Mouse (Mus musculus) CH12.LX (cell line): Measurements from ENCODE around the gene Nhsl2. TPM values are rescaled to one million over a fixed set of nuclear protein-coding genes. Genes with fewer than 3 reads are reported as not detected.

Experiments used
- DNase-seq: peaks from one replicate; pipeline ENCODE4 v3.0.0-alpha.2; 2013; ENCODE audit errors: extremely low read depth
- H3K27ac ChIP-seq: 2 replicates; pipeline ENCODE4 v1.5.1; 2012; ENCODE audit warnings: low read depth, mild to moderate bottlenecking, control low read depth, moderate library complexity; ENCODE audit not compliant: insufficient read depth
- H3K27me3 ChIP-seq: replicated peaks from 2 replicates; pipeline ENCODE3; 2012; ENCODE audit warnings: inconsistent platforms
- H3K36me3 ChIP-seq, 2 experiments: replicated peaks in 1 of 2; 2 replicates each; pipeline versions ENCODE3 to v1.6.1; 2012; ENCODE audit warnings: inconsistent platforms in 1 of 2, low read length in 1 of 2, mild to moderate bottlenecking in 1 of 2, mixed read lengths in 1 of 2, moderate library complexity in 1 of 2; ENCODE audit not compliant: control insufficient read depth in 1 of 2, insufficient read depth in 1 of 2
- H3K4me1 ChIP-seq, 2 experiments: 2 replicates each; pipeline ENCODE4 v1.6.1; 2012; ENCODE audit warnings: inconsistent platforms in 1 of 2, moderate library complexity in 1 of 2; ENCODE audit not compliant: insufficient read depth in 2 of 2, control insufficient read depth in 1 of 2
- H3K4me2 ChIP-seq: 2 replicates; pipeline ENCODE4 v1.6.1; 2012; ENCODE audit warnings: low read depth, mild to moderate bottlenecking, control low read depth; ENCODE audit not compliant: poor library complexity, insufficient read depth, severe bottlenecking
- H3K4me3 ChIP-seq, 3 experiments: fragments of 150-350 bp in 1 of 3; sonication (generic) in 1 of 3; replicated peaks in 1 of 3; 2 replicates each; pipeline versions ENCODE3 to v1.5.1; 2011 to 2012; ENCODE audit warnings: low read depth in 2 of 3, low read length in 2 of 3, mild to moderate bottlenecking in 2 of 3, moderate library complexity in 2 of 3, control low read depth in 1 of 3, improper control_type of control experiment in 1 of 3, inconsistent platforms in 1 of 3, mixed read lengths in 1 of 3; ENCODE audit not compliant: poor library complexity in 1 of 3
- H3K79me2 ChIP-seq: replicated peaks from 2 replicates; pipeline ENCODE4 v1.6.1; 2012; ENCODE audit warnings: mild to moderate bottlenecking, moderate library complexity; ENCODE audit not compliant: control insufficient read depth, poor library complexity, insufficient read depth, severe bottlenecking; ENCODE audit errors: extremely low read depth
- H3K9ac ChIP-seq: 2 replicates; pipeline ENCODE4 v1.6.1; 2012; ENCODE audit warnings: low read depth, mild to moderate bottlenecking, control low read depth, moderate library complexity; ENCODE audit not compliant: insufficient read depth
- H3K9me3 ChIP-seq: replicated peaks from 2 replicates; pipeline ENCODE3; 2012; ENCODE audit warnings: low read length, inconsistent platforms, mixed read lengths
- BHLHE40 ChIP-seq: IDR thresholded peaks from 2 replicates; pipeline ENCODE4 v1.6.1; 2011; ENCODE audit warnings: mild to moderate bottlenecking, low read depth, low read length, improper control_type of control experiment
- CHD1 ChIP-seq: IDR thresholded peaks from 2 replicates; pipeline ENCODE4 v1.6.1; 2012; ENCODE audit warnings: low read depth, low read length, improper control_type of control experiment, inconsistent platforms
- CHD2 ChIP-seq: IDR thresholded peaks from 2 replicates; pipeline ENCODE4 v1.6.1; 2011; ENCODE audit warnings: low read length, improper control_type of control experiment
- E2F4 ChIP-seq: IDR thresholded peaks from 2 replicates; pipeline ENCODE4 v1.6.1; 2011; ENCODE audit warnings: low read depth, low read length, improper control_type of control experiment; ENCODE audit not compliant: insufficient replicate concordance
- ELF1 ChIP-seq: IDR thresholded peaks from 2 replicates; pipeline ENCODE4 v1.6.1; 2014; ENCODE audit warnings: low read depth, mild to moderate bottlenecking, inconsistent platforms, low read length, improper control_type of control experiment
- GABPA ChIP-seq: IDR thresholded peaks from 2 replicates; pipeline ENCODE4 v1.6.1; 2012; ENCODE audit warnings: low read depth, low read length, improper control_type of control experiment, inconsistent platforms; ENCODE audit not compliant: insufficient replicate concordance
- HCFC1 ChIP-seq: IDR thresholded peaks from 2 replicates; pipeline ENCODE4 v1.6.1; 2012; ENCODE audit warnings: low read depth, mild to moderate bottlenecking, inconsistent platforms, low read length, improper control_type of control experiment
- IRF4 ChIP-seq: IDR thresholded peaks from 2 replicates; pipeline ENCODE4 v1.6.1; 2014; ENCODE audit warnings: low read depth, mild to moderate bottlenecking, inconsistent platforms, low read length, improper control_type of control experiment
- JUND ChIP-seq: conservative IDR thresholded peaks from 2 replicates; pipeline ENCODE4 v1.6.1; 2011; ENCODE audit warnings: low read depth, low read length, improper control_type of control experiment
- MAZ ChIP-seq: IDR thresholded peaks from 2 replicates; pipeline ENCODE4 v1.6.1; 2012; ENCODE audit warnings: low read depth, mild to moderate bottlenecking, inconsistent platforms, low read length, improper control_type of control experiment, moderate library complexity
- MEF2A ChIP-seq: IDR thresholded peaks from 2 replicates; pipeline ENCODE4 v1.6.1; 2014; ENCODE audit warnings: low read depth, mild to moderate bottlenecking, inconsistent platforms, low read length, improper control_type of control experiment, borderline replicate concordance
- MYC ChIP-seq: IDR thresholded peaks from 2 replicates; pipeline ENCODE4 v1.6.1; 2011; ENCODE audit warnings: low read depth, mild to moderate bottlenecking, improper control_type of control experiment, low read length
- NELFE ChIP-seq: IDR thresholded peaks from 2 replicates; pipeline ENCODE4 v1.6.1; 2011; ENCODE audit warnings: low read depth, low read length, improper control_type of control experiment
- NRF1 ChIP-seq: IDR thresholded peaks from 2 replicates; pipeline ENCODE4 v1.6.1; 2014; ENCODE audit warnings: low read depth, mild to moderate bottlenecking, inconsistent platforms, low read length, improper control_type of control experiment, moderate library complexity
- PAX5 ChIP-seq: IDR thresholded peaks from 2 replicates; pipeline ENCODE4 v1.6.1; 2012; ENCODE audit warnings: low read length, inconsistent platforms, mixed read lengths
- POLR2A ChIP-seq: IDR thresholded peaks from 2 replicates; pipeline ENCODE4 v1.6.1; 2011; ENCODE audit warnings: low read depth, mild to moderate bottlenecking, improper control_type of control experiment, low read length
- RAD21 ChIP-seq: IDR thresholded peaks from 2 replicates; pipeline ENCODE4 v1.6.1; 2011; ENCODE audit warnings: low read depth, mild to moderate bottlenecking, low read length, improper control_type of control experiment, moderate library complexity
- SMC3 ChIP-seq: IDR thresholded peaks from 2 replicates; pipeline ENCODE4 v1.6.1; 2011; ENCODE audit warnings: low read depth, low read length, improper control_type of control experiment
- TBP ChIP-seq: conservative IDR thresholded peaks from 2 replicates; pipeline ENCODE4 v1.6.1; 2011; ENCODE audit warnings: low read depth, low read length, improper control_type of control experiment
- TCF12 ChIP-seq: IDR thresholded peaks from 2 replicates; pipeline ENCODE4 v1.6.1; 2014; ENCODE audit warnings: low read depth, mild to moderate bottlenecking, inconsistent platforms, low read length, improper control_type of control experiment
- ZC3H11A ChIP-seq: IDR thresholded peaks from 2 replicates; pipeline ENCODE4 v1.6.1; 2012; ENCODE audit warnings: low read depth, mild to moderate bottlenecking, inconsistent platforms, low read length, improper control_type of control experiment
- ZMIZ1 ChIP-seq: IDR thresholded peaks from 2 replicates; pipeline ENCODE4 v1.6.1; 2012; ENCODE audit warnings: low read depth, mild to moderate bottlenecking, inconsistent platforms, low read length, improper control_type of control experiment
- ZNF384 ChIP-seq: IDR thresholded peaks from 2 replicates; pipeline ENCODE4 v1.6.1; 2012; ENCODE audit warnings: low read depth, low read length, improper control_type of control experiment, inconsistent platforms
- dilution Hi-C: fragments of 300-500 bp; cut with MboI; formaldehyde crosslinking; loops from 2 replicates; pipeline ENCODE4 v1.14.3; 2020; ENCODE audit warnings: low sequenced_read_pairs; ENCODE audit not compliant: extremely low pct_unique_long_range_greater_than_20kb, extremely low pct_ligation_motif_present
- in situ Hi-C: fragments of 300-500 bp; cut with MboI; formaldehyde crosslinking; loops from 3 replicates; pipeline ENCODE4 v1.14.3; 2019; ENCODE audit warnings: low sequenced_read_pairs, low pct_ligation_motif_present, low pct_unique_long_range_greater_than_20kb, mixed read lengths
- polyA plus RNA-seq: library from polyadenylated mRNA; unstranded; fragments of >175 nt; gene quantifications from 2 replicates; pipeline ENCODE4 v1.2.1, GENCODE M21; 2012; ENCODE audit warnings: low read depth; ENCODE audit not compliant: insufficient read length
- total RNA-seq, 2 experiments: library from RNA; depleted of rRNA; stranded (reverse); fragments of 300-350 nt in 1 of 2; fragments of >200 nt in 1 of 2; gene quantifications; 2 replicates each; pipeline ENCODE4 v1.2.3; 2012 to 2014

The Nhsl2 gene
- total and polyA plus RNA-seq, 3 experiments: 0.10 to 0.17 TPM; not detected in 1

DNA sequence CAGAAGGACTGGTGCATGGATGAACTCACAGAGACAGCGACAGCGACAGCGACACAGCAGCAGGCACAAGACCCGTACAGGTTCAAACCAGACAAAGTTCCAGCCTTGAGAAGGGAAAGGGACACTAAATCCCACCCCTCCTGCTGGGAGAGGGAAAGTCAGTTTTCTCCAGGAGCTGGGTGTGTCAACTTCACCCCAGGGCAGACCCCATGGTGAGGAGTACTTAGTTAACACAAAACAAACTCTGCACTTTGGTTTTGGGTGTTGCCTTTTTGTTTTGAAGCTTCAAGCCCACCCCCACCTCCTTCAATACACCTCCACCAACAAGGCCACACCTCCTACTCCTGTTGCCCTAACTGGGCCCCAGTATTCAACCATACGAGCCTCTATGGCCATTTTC is 15.6 kb downstream of the Nhsl2 start:
- no peak for DNase-seq
- Histone ChIP-seq H3K9ac (no peak overlapping the region), H3K4me1 (no peaks in the 10 kb centered on the region), H3K27me3 (no peaks in the 10 kb centered on the region), H3K27ac (no peak overlapping the region), H3K9me3 (no peaks in the 10 kb centered on the region), H3K36me3 (no peaks in the 10 kb centered on the region), H3K4me3 (no peak overlapping the region), H3K4me2 (no peak overlapping the region), H3K79me2 (no peaks in the 10 kb centered on the region)
- in situ Hi-C loops: no loop called here
- dilution Hi-C loops: no loop called here
- TF ChIP-seq CHD2 (no peak), NELFE (no peak), ELF1 (no peak), E2F4 (no peak), MAZ (no peak), ZMIZ1 (no peak), BHLHE40 (no peak), TCF12 (no peak), POLR2A (no peak), MEF2A (no peak), HCFC1 (no peak), JUND (no peak), IRF4 (no peak), MYC (no peak), ZNF384 (no peak), GABPA (no peak), PAX5 (no peak), NRF1 (no peak), CHD1 (no peak), RAD21 (no peak)

DNA sequence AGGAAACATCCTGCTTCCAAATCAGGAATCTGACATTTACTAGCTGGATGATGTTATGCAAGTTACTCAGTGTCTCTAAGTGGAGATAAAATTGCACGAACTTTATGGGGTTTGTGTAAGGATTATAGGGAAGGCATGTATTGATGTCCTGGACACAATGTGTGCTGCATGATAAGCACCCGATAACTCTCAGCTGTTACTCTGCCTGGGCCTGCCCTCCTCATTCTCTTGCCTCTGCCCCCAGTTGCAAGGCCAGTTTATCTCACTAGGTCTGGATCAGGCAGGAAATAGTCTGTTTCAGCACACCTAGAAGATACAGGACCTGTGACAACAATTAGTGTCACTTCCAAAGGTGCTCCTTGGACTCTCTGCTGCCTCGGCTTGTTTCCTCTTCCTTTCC is 25.0 kb downstream of the Nhsl2 start:
- no peak for DNase-seq
- dilution Hi-C loops: no loop called here

More for the DNA sequence above, 25.0 kb downstream of the Nhsl2 start:
- H3K36me3 ChIP-seq: no peaks in the 10 kb centered on the region
- in situ Hi-C loops: no loop called here
- TF ChIP-seq ELF1 (no peak), ZC3H11A (no peak), ZMIZ1 (no peak), MYC (no peak), MAZ (no peak), SMC3 (no peak), TBP (no peak)
- TF ChIP-seq, all 38 proteins: peak for 0
- Histone ChIP-seq H3K4me1 (no peaks in the 10 kb centered on the region), H3K9ac (no peak overlapping the region), H3K9me3 (no peaks in the 10 kb centered on the region), H3K4me3 (no peak overlapping the region), H3K27me3 (no peaks in the 10 kb centered on the region), H3K27ac (no peak overlapping the region), H3K79me2 (no peaks in the 10 kb centered on the region), H3K4me2 (no peak overlapping the region)
